Mouse (Mus musculus) frontal cortex, postnatal 14 days (tissue): ENCODE data around the gene Srgap1.

Experiments used
- DNase-seq, 2 experiments: peaks; one replicate each; pipeline ENCODE4 v3.0.0; 2022; ENCODE audit warnings: low spot score in 2 of 2

Srgap1 gene

GRCm38 (mm10) chr10:121764469-121765173 is 282.5 kb downstream of the Srgap1 start:
- DNase-seq = no peak

GRCm38 (mm10) chr10:121763191-121763590 is 283.9 kb downstream of the Srgap1 start:
- no peak for DNase-seq

- DNase-seq = no peak
Measured at GRCm38 (mm10) chr10:121762141-121762540, 285.0 kb downstream of the Srgap1 start.

- DNase-seq = no peak
Measured at GRCm38 (mm10) chr10:121759095-121759494, 288.0 kb downstream of the Srgap1 start.

- DNase-seq = no peak
Measured at GRCm38 (mm10) chr10:121756677-121757076, 290.4 kb downstream of the Srgap1 start.

- no peak for DNase-seq
Measured at GRCm38 (mm10) chr10:121755822-121756221, 291.3 kb downstream of the Srgap1 start.

- no peak for DNase-seq
Measured at GRCm38 (mm10) chr10:121754237-121754636, 292.9 kb downstream of the Srgap1 start.

- DNase-seq = peak; percentile 22 to 27
Measured at GRCm38 (mm10) chr10:121750175-121750574, 296.9 kb downstream of the Srgap1 start.

GRCm38 (mm10) chr10:121742336-121742735 is 304.8 kb downstream of the Srgap1 start:
- DNase-seq = no peak

- peak; percentile 61 to 74 for DNase-seq
Measured at GRCm38 (mm10) chr10:121739548-121740505, 307.3 kb downstream of the Srgap1 start, which contains the start of gene BC048403. TSS of gene BC048403 (plus strand) at chr10:121739937.

GRCm38 (mm10) chr10:121737256-121737655 is 309.9 kb downstream of the Srgap1 start:
- no peak for DNase-seq

- DNase-seq = no peak
Measured at GRCm38 (mm10) chr10:121732542-121732941, 314.6 kb downstream of the Srgap1 start.

GRCm38 (mm10) chr10:121731048-121731725 is 315.9 kb downstream of the Srgap1 start:
- no peak for DNase-seq
